Mouse (Mus musculus) forebrain, embryonic 16.5 days (tissue): ENCODE results near the gene Aldh6a1. TPM values are rescaled to one million over a fixed set of nuclear protein-coding genes. Genes with fewer than 3 reads are reported as not detected.

Experiments used
- ATAC-seq: fragments of 200-750 bp; cut with Nextera tagmentation; 2 replicates; pipeline ENCODE4 v1.8.0; 2017; ENCODE audit warnings: mild to moderate bottlenecking, moderate library complexity
- H3K27ac ChIP-seq: fragments of 300-500 bp; sonication (generic); 2 replicates; pipeline ENCODE4 v1.5.1; 2014; ENCODE audit warnings: low read length, control low read depth
- H3K27me3 ChIP-seq: fragments of 300-500 bp; sonication (generic); replicated peaks from 2 replicates; pipeline ENCODE4 v1.6.1; 2014; ENCODE audit warnings: low read length; ENCODE audit not compliant: control insufficient read depth, insufficient read depth
- H3K36me3 ChIP-seq: fragments of 300-500 bp; sonication (generic); 2 replicates; pipeline ENCODE4 v1.6.1; 2014; ENCODE audit not compliant: control insufficient read depth, insufficient read depth
- H3K4me1 ChIP-seq: fragments of 300-500 bp; sonication (generic); replicated peaks from 2 replicates; pipeline ENCODE4 v1.6.1; 2014; ENCODE audit warnings: low read length; ENCODE audit not compliant: control insufficient read depth, insufficient read depth
- H3K4me2 ChIP-seq: fragments of 300-500 bp; sonication (generic); 2 replicates; pipeline ENCODE4 v1.6.1; 2014; ENCODE audit warnings: mild to moderate bottlenecking, low read length, control low read depth
- H3K4me3 ChIP-seq: fragments of 300-500 bp; sonication (generic); replicated peaks from 2 replicates; pipeline ENCODE4 v1.5.1; 2014; ENCODE audit warnings: mild to moderate bottlenecking, low read length, control low read depth
- H3K9ac ChIP-seq: fragments of 300-500 bp; sonication (generic); replicated peaks from 2 replicates; pipeline ENCODE4 v1.6.1; 2014; ENCODE audit warnings: low read depth, low read length, control low read depth
- H3K9me3 ChIP-seq: fragments of 300-500 bp; sonication (generic); 2 replicates; pipeline ENCODE4 v1.6.1; 2016; ENCODE audit warnings: low read length; ENCODE audit not compliant: control insufficient read depth
- WGBS: fragments of 180-500 bp; shearing (Covaris S2); extraction: QIAGEN DNeasy Blood & Tissue Kit; methylation state at CpG from one replicate; pipeline ENCODE4 v1.1.7; 2014; 5-methylcytosine and 5-hydroxymethylcytosine counted together
- polyA plus RNA-seq: library from polyadenylated mRNA; unstranded; fragments of >200 nt; fragmentation: Nextera tagmentation; extraction: Ambion mirVana; gene quantifications from 2 replicates; pipeline ENCODE4 v1.2.1, GENCODE M21; 2015

Aldh6a1 gene
- 33.3 and 39.9 TPM in 2 replicates for polyA plus RNA-seq

- Histone ChIP-seq H3K4me2 (peak within 1 kb of the TSS; percentile 87), H3K9me3 (no peaks in the 10 kb centered on the region), H3K27ac (peak within 1 kb of the TSS; percentile 69), H3K9ac (peak within 1 kb of the TSS; percentile 82), H3K36me3 (no peaks in the 10 kb centered on the region), H3K4me3 (peak within 1 kb of the TSS; percentile 64), H3K27me3 (0 out of 2 replicates have a peak, but pooled peaks cover 5% of the 10 kb centered on the region), H3K4me1 (peaks cover 21% of the 10 kb centered on the region)
- peak; percentile 98 for ATAC-seq
- WGBS: under 1% methylated on average over 49 of the region's 49 CpGs
Measured at GRCm38 (mm10) chr12:84450718-84451646, at the start of gene Aldh6a1, which contains the start of gene Lin52. Aldh6a1 (minus strand) TSS chr12:84451004. Lin52 (plus strand) TSS chr12:84451422.

- Histone ChIP-seq H3K4me1 (peaks cover 10% of the 10 kb centered on the region), H3K9me3 (no peaks in the 10 kb centered on the region)
Measured at GRCm38 (mm10) chr12:84496795-84497194, 46.0 kb upstream of the Aldh6a1 start.

DNA sequence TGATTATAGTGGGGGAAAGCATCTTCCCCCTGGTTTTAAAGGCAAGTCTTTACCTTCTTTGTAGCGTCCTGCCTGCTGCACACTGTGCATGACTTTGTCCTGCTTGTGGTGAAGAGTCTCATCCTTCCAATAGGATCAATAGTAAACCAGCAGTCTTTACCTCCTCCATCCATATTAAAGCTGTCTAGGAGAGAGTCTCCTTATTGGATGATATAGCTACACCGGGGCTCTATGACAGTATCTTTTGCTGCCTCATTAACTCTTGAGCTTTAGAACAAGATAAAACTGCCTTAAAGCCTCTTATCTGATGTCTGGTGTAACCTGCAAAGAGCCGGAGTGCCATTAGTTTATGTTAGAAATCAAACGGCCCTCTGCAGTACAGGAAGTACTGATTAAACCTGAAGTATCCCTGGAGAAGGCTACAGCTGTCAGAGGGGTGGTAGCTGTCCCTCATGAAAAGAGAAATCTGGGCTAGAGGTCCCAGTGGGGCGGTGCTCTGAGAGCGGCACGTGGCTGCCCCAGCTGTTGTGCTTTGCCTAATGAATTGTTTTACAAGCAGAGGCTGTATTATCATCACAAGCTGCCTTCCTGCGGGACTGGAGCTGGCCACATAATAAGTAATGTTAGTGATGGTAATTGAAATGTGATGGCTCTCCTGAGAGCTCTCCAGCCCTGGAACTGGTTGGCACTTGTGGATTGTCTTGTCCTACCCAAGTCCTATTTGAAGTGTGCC lies 36.7 kb upstream of the Aldh6a1 start:
- Histone ChIP-seq H3K4me1 (peaks cover 5% of the 10 kb centered on the region; the same call in 1 of the 2 replicates), H3K9ac (no peak overlapping the region), H3K36me3 (no peaks in the 10 kb centered on the region), H3K4me3 (no peak overlapping the region), H3K9me3 (no peaks in the 10 kb centered on the region), H3K27ac (no peak overlapping the region), H3K4me2 (no peak overlapping the region), H3K27me3 (no peaks in the 10 kb centered on the region)
- ATAC-seq: peak; percentile 72
- WGBS: 25% methylated on average over 8 of the region's 8 CpGs

More at GRCm38 (mm10) chr12:84496795-84497194, 46.0 kb upstream of the Aldh6a1 start:
- Histone ChIP-seq H3K4me3 (no peak overlapping the region), H3K4me2 (no peak overlapping the region), H3K27ac (no peak overlapping the region), H3K9ac (no peak overlapping the region), H3K36me3 (no peaks in the 10 kb centered on the region), H3K27me3 (no peaks in the 10 kb centered on the region)
- no peak for ATAC-seq
- 94% methylated on average over 1 of the region's 1 CpGs for WGBS

DNA sequence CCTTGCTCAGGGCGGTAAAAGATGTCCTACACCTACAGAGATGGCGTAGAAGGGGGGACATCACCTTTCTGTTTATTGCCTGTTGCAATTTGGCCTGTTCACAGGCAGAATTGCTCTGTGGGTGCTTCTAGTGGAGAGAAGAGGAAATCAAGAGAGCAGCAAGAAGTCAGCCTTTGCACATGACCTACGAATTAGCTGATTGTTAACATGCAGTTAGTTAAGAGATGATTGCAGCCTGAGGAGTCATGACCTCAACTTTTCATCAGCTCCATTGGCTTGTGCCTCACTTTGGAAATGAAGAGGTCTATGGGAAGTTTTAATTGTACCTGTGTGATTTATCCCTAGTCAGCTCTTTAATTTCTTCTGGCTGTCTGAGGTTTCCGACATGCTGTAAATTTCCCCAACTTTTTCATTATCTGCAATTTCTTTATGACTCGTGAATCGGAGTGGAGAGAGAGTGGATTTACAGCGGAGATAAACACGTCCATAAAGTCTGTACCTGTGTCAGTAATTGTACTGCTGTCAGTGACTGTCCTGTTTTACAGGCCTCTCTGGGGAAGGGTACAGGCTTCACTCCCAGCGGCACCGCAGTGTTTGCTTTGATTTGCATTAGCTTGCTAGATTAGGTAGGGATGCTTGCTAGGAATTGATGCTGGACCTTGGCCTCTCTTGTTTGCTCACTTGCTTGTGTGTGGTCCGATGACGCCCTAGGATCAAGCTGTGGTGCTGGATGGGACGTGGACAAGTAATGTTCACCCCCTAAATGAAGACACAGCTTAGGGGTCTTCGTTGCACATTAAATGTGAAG lies 32.2 kb upstream of the Aldh6a1 start:
- Histone ChIP-seq H3K4me1 (peaks cover 5% of the 10 kb centered on the region; the same call in 1 of the 2 replicates), H3K36me3 (no peaks in the 10 kb centered on the region), H3K27me3 (no peaks in the 10 kb centered on the region), H3K9ac (no peak overlapping the region), H3K4me2 (no peak overlapping the region), H3K9me3 (no peaks in the 10 kb centered on the region), H3K4me3 (no peak overlapping the region), H3K27ac (no peak overlapping the region)
- no peak for ATAC-seq
- WGBS: 92% methylated on average over 14 of the region's 14 CpGs

- Histone ChIP-seq H3K4me3 (no peak overlapping the region), H3K27ac (no peak overlapping the region), H3K27me3 (no peaks in the 10 kb centered on the region), H3K4me2 (no peak overlapping the region), H3K4me1 (no peaks in the 10 kb centered on the region), H3K36me3 (no peaks in the 10 kb centered on the region), H3K9me3 (no peaks in the 10 kb centered on the region), H3K9ac (no peak overlapping the region)
- no peak for ATAC-seq
- 68% methylated on average over 2 of the region's 2 CpGs for WGBS
Measured at GRCm38 (mm10) chr12:84481251-84481650, 30.4 kb upstream of the Aldh6a1 start.

DNA sequence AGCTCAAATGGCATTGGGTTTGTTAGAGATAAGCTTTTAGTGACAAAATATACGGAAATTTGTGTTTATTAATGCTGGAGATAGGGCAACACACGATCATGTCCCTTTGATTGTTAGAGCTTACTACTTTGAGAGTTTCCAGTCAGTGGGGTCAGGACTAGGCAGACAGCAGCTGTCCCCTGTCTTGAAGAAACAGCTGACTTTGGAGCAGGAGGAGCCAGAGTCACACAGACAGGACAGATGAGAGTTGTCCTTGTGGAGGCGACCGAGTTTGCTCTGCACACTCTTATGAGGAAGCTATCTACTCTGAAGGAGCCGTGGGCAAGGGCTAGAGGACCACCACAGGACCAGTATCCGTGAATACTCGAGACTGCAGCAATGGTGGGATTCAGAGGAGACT lies 28.1 kb upstream of the Aldh6a1 start:
- H3K36me3 ChIP-seq: no peaks in the 10 kb centered on the region
- no peak overlapping the region for H3K9ac ChIP-seq
- H3K4me3 ChIP-seq: no peak overlapping the region
- H3K4me2 ChIP-seq: no peak overlapping the region
- 94% methylated on average over 7 of the region's 7 CpGs for WGBS
- H3K4me1 ChIP-seq: no peaks in the 10 kb centered on the region
- H3K27me3 ChIP-seq: no peaks in the 10 kb centered on the region
- no peak overlapping the region for H3K27ac ChIP-seq
- H3K9me3 ChIP-seq: no peaks in the 10 kb centered on the region
- ATAC-seq: no peak

- no peak overlapping the region for H3K9ac ChIP-seq
- H3K36me3 ChIP-seq: no peaks in the 10 kb centered on the region
- H3K27ac ChIP-seq: no peak overlapping the region
- WGBS: 2% methylated on average over 1 of the region's 1 CpGs
- no peaks in the 10 kb centered on the region for H3K4me1 ChIP-seq
- no peak overlapping the region for H3K4me3 ChIP-seq
- no peak for ATAC-seq
- H3K27me3 ChIP-seq: no peaks in the 10 kb centered on the region
- no peaks in the 10 kb centered on the region for H3K9me3 ChIP-seq
- H3K4me2 ChIP-seq: no peak overlapping the region
Measured at GRCm38 (mm10) chr12:84468701-84469100, 17.9 kb upstream of the Aldh6a1 start.

DNA sequence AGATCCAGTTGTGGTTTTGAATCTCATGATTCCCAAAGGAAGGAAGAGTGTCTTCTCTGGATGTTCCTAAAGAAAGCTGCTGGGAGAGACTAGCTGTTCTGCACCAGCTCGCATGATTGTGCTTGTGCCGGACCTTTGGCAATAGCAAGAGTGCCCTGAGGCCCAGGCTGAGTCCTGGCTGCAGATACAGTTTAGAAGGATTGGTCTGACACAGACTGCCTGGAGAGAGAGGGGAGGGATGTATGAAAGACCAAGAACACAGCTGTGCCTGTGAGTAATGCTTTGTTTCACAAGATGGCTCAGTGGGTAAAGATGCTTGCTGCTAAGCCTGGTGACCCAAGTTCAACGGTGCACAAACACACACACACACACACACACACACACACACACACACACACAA lies 12.1 kb upstream of the Aldh6a1 start:
- WGBS: 84% methylated on average over 3 of the region's 3 CpGs
- ATAC-seq: no peak
- peaks cover 7% of the 10 kb centered on the region for H3K36me3 ChIP-seq

More for the DNA sequence above, 12.1 kb upstream of the Aldh6a1 start:
- Histone ChIP-seq H3K4me3 (no peak overlapping the region), H3K9me3 (no peaks in the 10 kb centered on the region), H3K27me3 (no peaks in the 10 kb centered on the region), H3K27ac (no peak overlapping the region), H3K4me1 (no peaks in the 10 kb centered on the region), H3K4me2 (no peak overlapping the region), H3K9ac (no peak overlapping the region)
